Comparison of ENCODE assay signal across 9 mouse cellular contexts in genomic region chr4:133297360-133297759, GRCm38 (mm10). TPM values are rescaled to one million over a fixed set of nuclear protein-coding genes. Genes with fewer than 3 reads are reported as not detected.
A peak's percentile ranks its signal among the peaks of the same experiment; 100 is the strongest.
DNase-seq lines count a peak whose midpoint lies in the region; ATAC-seq and TF ChIP-seq lines count a peak whose summit lies in the region.
"Had no signal": no experiment of that assay in that cellular context is flagged by ENCODE, and none has a peak within 500 bp of the region (broad histone marks: within the 10 kb centered on the region; RNA-seq: fewer than 3 reads in every experiment).

No protein-coding gene starts in this region.

- DNase-seq in adrenal gland, adult 8-10 months, result peak; percentile 47
- DNase-seq in adrenal gland, postnatal 10 days, result no peak
- no peak for DNase-seq in layer of hippocampus, adult 2 months (ENCODE audit: low spot score in 2 of 2)
- no peak for DNase-seq in layer of hippocampus, adult 9-10 months (ENCODE audit: low spot score)
- no peak for DNase-seq in embryonic facial prominence, embryonic 10.5 days (ENCODE audit: low spot score)
- DNase-seq in hindbrain, postnatal 0 days (ENCODE audit: low spot score), result no peak
- DNase-seq in frontal cortex, postnatal 10 days (ENCODE audit: low spot score in 2 of 2), result no peak

- H3K27ac ChIP-seq in layer of hippocampus, adult 2 months, result peak overlapping the region; percentile 83
- peak overlapping the region; percentile 55; the same call in 1 of the 2 replicates for H3K27ac ChIP-seq in embryonic facial prominence, embryonic 10.5 days (replicated peaks)
- H3K27ac ChIP-seq in hindbrain, postnatal 0 days, result peak overlapping the region; percentile 26; the same call in 1 of the 2 replicates

- TF ChIP-seq CTCF in layer of hippocampus, adult 2 months (conservative IDR thresholded peaks at IDR 0.05), result no peak
- TF ChIP-seq CTCF in hindbrain, postnatal 0 days (IDR thresholded peaks at IDR 0.05; ENCODE audit: low read depth), result no peak

- H3K9me3 ChIP-seq in embryonic facial prominence, embryonic 10.5 days, result no peaks in the 10 kb centered on the region
- H3K9me3 ChIP-seq in hindbrain, postnatal 0 days (ENCODE audit: low read length), result no peaks in the 10 kb centered on the region
- H3K9me3 ChIP-seq: lung, embryonic 15.5 days had no signal

- 70% methylated on average over 10 of the region's 10 CpGs for WGBS in embryonic facial prominence, embryonic 10.5 days
- WGBS in hindbrain, postnatal 0 days, result 64% methylated on average over 10 of the region's 10 CpGs

- no peak overlapping the region for H3K4me3 ChIP-seq in layer of hippocampus, adult 2 months
- H3K4me3 ChIP-seq in embryonic facial prominence, embryonic 10.5 days, result no peak overlapping the region
- no peak overlapping the region for H3K4me3 ChIP-seq in hindbrain, postnatal 0 days (ENCODE audit: low read length)
- H3K4me3 ChIP-seq: lung, embryonic 15.5 days had no signal

- peaks cover 12% of the 10 kb centered on the region for H3K27me3 ChIP-seq in embryonic facial prominence, embryonic 10.5 days (replicated peaks; ENCODE audit: low read depth, poor library complexity, severe bottlenecking)
- no peaks in the 10 kb centered on the region for H3K27me3 ChIP-seq in hindbrain, postnatal 0 days (ENCODE audit: insufficient read depth, low read length)
- H3K27me3 ChIP-seq: lung, embryonic 15.5 days had no signal

- H3K36me3 ChIP-seq in embryonic facial prominence, embryonic 10.5 days (replicated peaks), result peaks cover 77% of the 10 kb centered on the region
- H3K36me3 ChIP-seq in hindbrain, postnatal 0 days (ENCODE audit: insufficient read depth, low read length), result peaks cover 21% of the 10 kb centered on the region

- no peak overlapping the region for H3K4me2 ChIP-seq in hindbrain, postnatal 0 days (ENCODE audit: low read depth, low read length)
- H3K4me2 ChIP-seq: lung, embryonic 15.5 days had no signal

- H3K9ac ChIP-seq in hindbrain, postnatal 0 days (replicated peaks; ENCODE audit: low read length), result peak overlapping the region; percentile 21; the same call in 1 of the 2 replicates
- H3K9ac ChIP-seq: lung, embryonic 15.5 days had no signal

- no peak for ATAC-seq in hindbrain, postnatal 0 days
- no peak for ATAC-seq in erythroblast, adult 5-6 weeks (replicated peaks; ENCODE audit: low FRiP score, poor library complexity, severe bottlenecking)

- H3K4me1 ChIP-seq in embryonic facial prominence, embryonic 10.5 days, result peaks cover 52% of the 10 kb centered on the region
- H3K4me1 ChIP-seq in hindbrain, postnatal 0 days (ENCODE audit: insufficient read depth, low read length), result peaks cover 31% of the 10 kb centered on the region

RNA-seq across cellular contexts. Expression of gene Tmem222, which starts 19.8 kb away (rescaled TPM):
- 10 to 100 TPM; 74.7 to 93.2 (median 83.1) TPM for total RNA-seq in adrenal gland, adult 8-10 months (2022)
- 10 to 100 TPM; 49.5 to 54.8 TPM for total RNA-seq in adrenal gland, postnatal 10 days (2021)
- total RNA-seq in layer of hippocampus, adult 2 months (2021), result 10 to 100 TPM; 89.1 to 94.4 TPM
- 81.4 and 86.7 TPM in 2 replicates for polyA plus RNA-seq in embryonic facial prominence, embryonic 10.5 days (2016; fragmentation: Nextera tagmentation; extraction: Ambion mirVana)
- total RNA-seq in hindbrain, postnatal 0 days (2014; rRNA removed), result 120 and 138 TPM in 2 replicates
- 127 and 136 TPM in 2 replicates for polyA plus RNA-seq in hindbrain, postnatal 0 days (2015; fragmentation: Nextera tagmentation; extraction: Ambion mirVana)
- total RNA-seq in erythroblast, adult 5-6 weeks (2015; ENCODE audit: low replicate concordance), result 9.8 and 22.3 TPM in 2 replicates
- 1.5 and 6.7 TPM in 2 replicates for total RNA-seq in erythroblast, adult 5-6 weeks (2017; ENCODE audit: low replicate concordance)

RNA-seq across cellular contexts. Expression of gene Sytl1, which starts 34.4 kb away (rescaled TPM):
- 1 to 10 TPM in 3 of 4 experiments, under 1 TPM in 1; 0.92 to 2.0 (median 1.1) TPM for total RNA-seq in adrenal gland, adult 8-10 months (2022)
- 1 to 10 TPM; 5.2 to 6.3 TPM for total RNA-seq in adrenal gland, postnatal 10 days (2021)
- under 1 TPM; 0.20 to 0.34 TPM for total RNA-seq in layer of hippocampus, adult 2 months (2021)
- polyA plus RNA-seq in embryonic facial prominence, embryonic 10.5 days (2016; fragmentation: Nextera tagmentation; extraction: Ambion mirVana), result 1.3 and 1.6 TPM in 2 replicates
- 1.4 TPM in 1 of 2 replicates, not detected in the other for total RNA-seq in hindbrain, postnatal 0 days (2014; rRNA removed)
- 0.18 and 0.40 TPM in 2 replicates for polyA plus RNA-seq in hindbrain, postnatal 0 days (2015; fragmentation: Nextera tagmentation; extraction: Ambion mirVana)
- 0.96 and 1.0 TPM in 2 replicates for total RNA-seq in erythroblast, adult 5-6 weeks (2015; ENCODE audit: low replicate concordance)
- 0.28 and 1.4 TPM in 2 replicates for total RNA-seq in erythroblast, adult 5-6 weeks (2017; ENCODE audit: low replicate concordance)

RNA-seq across cellular contexts. Expression of gene Wdtc1, which starts 55.9 kb away (rescaled TPM):
- total RNA-seq in adrenal gland, adult 8-10 months (2022), result 10 to 100 TPM; 49.0 to 73.2 (median 60.2) TPM
- total RNA-seq in adrenal gland, postnatal 10 days (2021), result 10 to 100 TPM; 46.3 to 50.1 TPM
- 10 to 100 TPM; 78.8 to 82.5 TPM for total RNA-seq in layer of hippocampus, adult 2 months (2021)
- 17.2 and 17.7 TPM in 2 replicates for polyA plus RNA-seq in embryonic facial prominence, embryonic 10.5 days (2016; fragmentation: Nextera tagmentation; extraction: Ambion mirVana)
- 47.7 and 51.9 TPM in 2 replicates for total RNA-seq in hindbrain, postnatal 0 days (2014; rRNA removed)
- polyA plus RNA-seq in hindbrain, postnatal 0 days (2015; fragmentation: Nextera tagmentation; extraction: Ambion mirVana), result 12.8 and 14.9 TPM in 2 replicates
- 8.6 and 9.6 TPM in 2 replicates for total RNA-seq in erythroblast, adult 5-6 weeks (2015; ENCODE audit: low replicate concordance)
- total RNA-seq in erythroblast, adult 5-6 weeks (2017; ENCODE audit: low replicate concordance), result 8.4 and 18.3 TPM in 2 replicates

RNA-seq across cellular contexts. Expression of gene Map3k6, which starts 56.7 kb away (rescaled TPM):
- 10 to 100 TPM; 17.3 to 27.7 (median 19.2) TPM for total RNA-seq in adrenal gland, adult 8-10 months (2022)
- 10 to 100 TPM; 17.2 to 36.7 TPM for total RNA-seq in adrenal gland, postnatal 10 days (2021)
- 10 to 100 TPM in 1 of 2 experiments, 1 to 10 TPM in 1; 5.8 to 10.5 TPM for total RNA-seq in layer of hippocampus, adult 2 months (2021)
- 1.7 and 1.8 TPM in 2 replicates for polyA plus RNA-seq in embryonic facial prominence, embryonic 10.5 days (2016; fragmentation: Nextera tagmentation; extraction: Ambion mirVana)
- 7.2 and 11.7 TPM in 2 replicates for total RNA-seq in hindbrain, postnatal 0 days (2014; rRNA removed)
- polyA plus RNA-seq in hindbrain, postnatal 0 days (2015; fragmentation: Nextera tagmentation; extraction: Ambion mirVana), result 4.7 and 5.8 TPM in 2 replicates
- 0.96 and 4.6 TPM in 2 replicates for total RNA-seq in erythroblast, adult 5-6 weeks (2015; ENCODE audit: low replicate concordance)
- 0.42 TPM in 1 of 2 replicates, not detected in the other for total RNA-seq in erythroblast, adult 5-6 weeks (2017; ENCODE audit: low replicate concordance)

Comparison
In these comparisons a context has a peak if more than half of its experiments do, and no peak if none do; other contexts are left out.
1. H3K27ac ChIP-seq: peak in every context shown above with its lines; median percentile 83 in layer of hippocampus, adult 2 months; 55 in embryonic facial prominence, embryonic 10.5 days; 26 in hindbrain, postnatal 0 days.